Mouse (Mus musculus): ENCODE measurements at regions not wholly inside any gene's neighbourhood (a gene's known extent, or its start where the extent isn't known, plus 50 kb on each side); places are given as distances from the start of the nearest gene placed in this dataset.

GRCm38 (mm10) chr2:92813028-92813427, 101.9 kb upstream of the Syt13 start:
- 83% methylated on average over 11 of the region's 11 CpGs for WGBS
- H3K4me1 ChIP-seq: peaks cover 31% of the 10 kb centered on the region
- peaks cover 8% of the 10 kb centered on the region; the same call in 1 of the 2 replicates for H3K27me3 ChIP-seq (ENCODE audit: poor library complexity, severe bottlenecking)
- no peak overlapping the region for H3K27ac ChIP-seq
- no peaks in the 10 kb centered on the region for H3K9me3 ChIP-seq
- no peak for DNase-seq (ENCODE audit: extremely low spot score, low spot score)
- H3K4me3 ChIP-seq: no peak overlapping the region
- H3K36me3 ChIP-seq (replicated peaks): no peaks in the 10 kb centered on the region

GRCm38 (mm10) chr2:92819586-92819985, 95.3 kb upstream of the Syt13 start:
- H3K27ac ChIP-seq: no peak overlapping the region
- no peaks in the 10 kb centered on the region for H3K36me3 ChIP-seq (replicated peaks)
- 80% methylated on average over 6 of the region's 6 CpGs for WGBS
- no peak for DNase-seq (ENCODE audit: extremely low spot score, low spot score)
- H3K27me3 ChIP-seq (ENCODE audit: poor library complexity, severe bottlenecking): no peaks in the 10 kb centered on the region
- H3K9me3 ChIP-seq: no peaks in the 10 kb centered on the region
- H3K4me1 ChIP-seq: peaks cover 11% of the 10 kb centered on the region
- no peak overlapping the region for H3K4me3 ChIP-seq

- Histone ChIP-seq H3K4me3 (no peak overlapping the region), H3K4me1 (peaks cover 25% of the 10 kb centered on the region), H3K36me3 (replicated peaks) (no peaks in the 10 kb centered on the region), H3K9me3 (no peaks in the 10 kb centered on the region), H3K27me3 (ENCODE audit: poor library complexity, severe bottlenecking) (no peaks in the 10 kb centered on the region), H3K27ac (0 out of 2 replicates have a peak overlapping the region, but pooled peaks have one; percentile 1)
- WGBS: 85% methylated on average over 1 of the region's 1 CpGs
- no peak for DNase-seq (ENCODE audit: extremely low spot score, low spot score)
These were observed 90.6 kb upstream of the Syt13 start for GRCm38 (mm10) chr2:92824325-92824724.

- Histone ChIP-seq H3K27ac (peak overlapping the region; percentile 1; the same call in 1 of the 2 replicates), H3K36me3 (replicated peaks) (no peaks in the 10 kb centered on the region), H3K4me3 (no peak overlapping the region), H3K9me3 (no peaks in the 10 kb centered on the region), H3K27me3 (ENCODE audit: poor library complexity, severe bottlenecking) (no peaks in the 10 kb centered on the region), H3K4me1 (peaks cover 20% of the 10 kb centered on the region)
- WGBS: 20% methylated on average over 6 of the region's 6 CpGs
- DNase-seq (ENCODE audit: extremely low spot score, low spot score): no peak
These were observed 89.5 kb upstream of the Syt13 start for GRCm38 (mm10) chr2:92825395-92825794.

- no peaks in the 10 kb centered on the region for H3K36me3 ChIP-seq (replicated peaks)
- H3K4me3 ChIP-seq: no peak overlapping the region
- H3K27me3 ChIP-seq (ENCODE audit: poor library complexity, severe bottlenecking): peaks cover 6% of the 10 kb centered on the region; the same call in 1 of the 2 replicates
- no peak overlapping the region for H3K27ac ChIP-seq
- peaks cover 19% of the 10 kb centered on the region for H3K4me1 ChIP-seq
- DNase-seq (ENCODE audit: extremely low spot score, low spot score): no peak
- no peaks in the 10 kb centered on the region for H3K9me3 ChIP-seq
- WGBS: 83% methylated on average over 2 of the region's 2 CpGs
These were observed 84.8 kb upstream of the Syt13 start for GRCm38 (mm10) chr2:92830134-92830533.

- 82% methylated on average over 7 of the region's 7 CpGs for WGBS
- no peaks in the 10 kb centered on the region for H3K36me3 ChIP-seq (replicated peaks)
These were observed 83.1 kb upstream of the Syt13 start for GRCm38 (mm10) chr2:92831784-92832183.

GRCm38 (mm10) chr2:92836203-92836602, 78.7 kb upstream of the Syt13 start:
- DNase-seq (ENCODE audit: extremely low spot score, low spot score): no peak
- Histone ChIP-seq H3K27me3 (ENCODE audit: poor library complexity, severe bottlenecking) (peaks cover 12% of the 10 kb centered on the region; the same call in 1 of the 2 replicates), H3K9me3 (no peaks in the 10 kb centered on the region), H3K4me1 (peaks cover 21% of the 10 kb centered on the region), H3K4me3 (no peak overlapping the region), H3K36me3 (replicated peaks) (no peaks in the 10 kb centered on the region), H3K27ac (0 out of 2 replicates have a peak overlapping the region, but pooled peaks have one; percentile 9)
- 79% methylated on average over 4 of the region's 4 CpGs for WGBS

More at GRCm38 (mm10) chr2:92831784-92832183, 83.1 kb upstream of the Syt13 start:
- Histone ChIP-seq H3K4me3 (no peak overlapping the region), H3K27me3 (ENCODE audit: poor library complexity, severe bottlenecking) (peaks cover 6% of the 10 kb centered on the region; the same call in 1 of the 2 replicates), H3K4me1 (peaks cover 9% of the 10 kb centered on the region), H3K27ac (no peak overlapping the region), H3K9me3 (no peaks in the 10 kb centered on the region)
- DNase-seq (ENCODE audit: extremely low spot score, low spot score): no peak

- Histone ChIP-seq H3K4me3 (no peak overlapping the region), H3K27ac (no peak overlapping the region), H3K36me3 (replicated peaks) (no peaks in the 10 kb centered on the region), H3K27me3 (ENCODE audit: poor library complexity, severe bottlenecking) (peaks cover 20% of the 10 kb centered on the region; the same call in 1 of the 2 replicates), H3K4me1 (peaks cover 21% of the 10 kb centered on the region), H3K9me3 (no peaks in the 10 kb centered on the region)
- DNase-seq (ENCODE audit: extremely low spot score, low spot score): no peak
- 89% methylated on average over 5 of the region's 5 CpGs for WGBS
These were observed 76.9 kb upstream of the Syt13 start for GRCm38 (mm10) chr2:92838012-92838411.

GRCm38 (mm10) chr2:92840009-92840408, 74.9 kb upstream of the Syt13 start:
- Histone ChIP-seq H3K4me1 (peaks cover 22% of the 10 kb centered on the region), H3K27ac (no peak overlapping the region), H3K9me3 (no peaks in the 10 kb centered on the region), H3K4me3 (no peak overlapping the region), H3K36me3 (replicated peaks) (no peaks in the 10 kb centered on the region), H3K27me3 (ENCODE audit: poor library complexity, severe bottlenecking) (peaks cover 28% of the 10 kb centered on the region; the same call in 1 of the 2 replicates)
- peak; percentile 69 for DNase-seq (ENCODE audit: extremely low spot score, low spot score)
- WGBS: 22% methylated on average over 4 of the region's 4 CpGs

- Histone ChIP-seq H3K4me3 (no peak overlapping the region), H3K27ac (no peak overlapping the region), H3K36me3 (replicated peaks) (no peaks in the 10 kb centered on the region), H3K9me3 (no peaks in the 10 kb centered on the region), H3K27me3 (ENCODE audit: poor library complexity, severe bottlenecking) (peaks cover 28% of the 10 kb centered on the region; the same call in 1 of the 2 replicates), H3K4me1 (peaks cover 34% of the 10 kb centered on the region)
- no peak for DNase-seq (ENCODE audit: extremely low spot score, low spot score)
- WGBS: 50% methylated on average over 3 of the region's 3 CpGs
These were observed 73.3 kb upstream of the Syt13 start for GRCm38 (mm10) chr2:92841626-92842025.

- peak overlapping the region; percentile 74 for H3K27ac ChIP-seq
- peaks cover 42% of the 10 kb centered on the region for H3K4me1 ChIP-seq
- peak; percentile 32 for DNase-seq (ENCODE audit: extremely low spot score, low spot score)
- no peaks in the 10 kb centered on the region for H3K9me3 ChIP-seq
- no peaks in the 10 kb centered on the region for H3K36me3 ChIP-seq (replicated peaks)
- WGBS: 25% methylated on average over 14 of the region's 14 CpGs
- H3K27me3 ChIP-seq (ENCODE audit: poor library complexity, severe bottlenecking): peaks cover 27% of the 10 kb centered on the region; the same call in 1 of the 2 replicates
- no peak overlapping the region; the same call in 1 of the 2 replicates for H3K4me3 ChIP-seq
These were observed 69.7 kb upstream of the Syt13 start for GRCm38 (mm10) chr2:92845061-92845769.

- 0 out of 2 replicates have a peak overlapping the region, but pooled peaks have one; percentile 16 for H3K27ac ChIP-seq
- 76% methylated on average over 13 of the region's 13 CpGs for WGBS
- H3K4me3 ChIP-seq: no peak overlapping the region
- H3K4me1 ChIP-seq: peaks cover 55% of the 10 kb centered on the region
- H3K27me3 ChIP-seq (ENCODE audit: poor library complexity, severe bottlenecking): peaks cover 13% of the 10 kb centered on the region
- no peaks in the 10 kb centered on the region for H3K9me3 ChIP-seq
- H3K36me3 ChIP-seq (replicated peaks): no peaks in the 10 kb centered on the region
- DNase-seq (ENCODE audit: extremely low spot score, low spot score): no peak
These were observed 65.9 kb upstream of the Syt13 start for GRCm38 (mm10) chr2:92848962-92849361.

- Histone ChIP-seq H3K4me3 (no peak overlapping the region), H3K9me3 (no peaks in the 10 kb centered on the region), H3K36me3 (replicated peaks) (no peaks in the 10 kb centered on the region), H3K4me1 (peaks cover 47% of the 10 kb centered on the region), H3K27me3 (ENCODE audit: poor library complexity, severe bottlenecking) (peaks cover 5% of the 10 kb centered on the region; the same call in 1 of the 2 replicates), H3K27ac (no peak overlapping the region)
- no peak for DNase-seq (ENCODE audit: extremely low spot score, low spot score)
- 44% methylated on average over 5 of the region's 5 CpGs for WGBS
These were observed 63.6 kb upstream of the Syt13 start for GRCm38 (mm10) chr2:92851336-92851735.
